Mouse (Mus musculus) liver, embryonic 14.5 days (tissue): ENCODE results near the gene Il4.

Source experiments
- CTCF ChIP-seq: IDR thresholded peaks from 2 replicates; pipeline ENCODE4 v1.5.1; 2016; ENCODE audit warnings: antibody characterized with exemption, low read depth, control low read depth
- EP300 ChIP-seq: IDR thresholded peaks from 2 replicates; pipeline ENCODE4 v1.6.1; 2016; ENCODE audit warnings: antibody characterized with exemption, low read depth

DNA sequence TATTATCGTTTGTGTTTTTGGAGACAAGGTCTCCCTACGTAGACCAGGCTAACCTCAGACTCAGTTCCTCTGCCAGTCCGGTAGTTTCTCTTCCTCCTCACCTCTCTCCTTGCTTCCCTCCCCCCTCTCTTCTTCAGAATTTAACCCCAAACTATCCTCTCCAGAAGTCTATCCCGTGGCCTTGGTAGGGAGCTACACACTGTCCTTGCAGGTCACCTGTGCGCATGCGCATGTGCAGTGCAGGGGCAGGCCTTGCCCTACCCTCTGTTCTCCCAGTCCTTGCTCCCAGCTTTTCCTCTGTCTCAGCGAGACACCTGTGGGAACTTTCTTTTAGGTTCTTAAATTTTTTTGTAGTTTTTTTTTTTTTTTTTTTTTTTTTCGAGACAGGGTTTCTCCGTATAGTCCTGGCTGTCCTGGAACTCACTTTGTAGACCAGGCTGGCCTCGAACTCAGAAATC lies 19.4 kb upstream of the Il4 start:
- TF ChIP-seq CTCF, result no peak
- no peak for TF ChIP-seq EP300
